Mouse (Mus musculus) thymus, adult 2 months (tissue): ENCODE measurements around the gene Cdadc1.

ENCODE experiments used
- CTCF ChIP-seq: fragments of 200-500 bp; IDR thresholded peaks from 2 replicates; pipeline ENCODE4 v1.5.1; 2012; ENCODE audit warnings: mild to moderate bottlenecking, control low read depth, low read length, moderate library complexity, borderline replicate concordance; ENCODE audit not compliant: control insufficient read depth, poor library complexity, insufficient read depth; ENCODE audit errors: extremely low read depth
- POLR2A ChIP-seq: fragments of 200-500 bp; IDR thresholded peaks from 2 replicates; pipeline ENCODE4 v1.6.1; 2012; ENCODE audit warnings: mild to moderate bottlenecking, low read length, control low read depth, moderate library complexity; ENCODE audit not compliant: control insufficient read depth, poor library complexity, insufficient read depth; ENCODE audit errors: extremely low read depth

- TF ChIP-seq CTCF = no peak
- TF ChIP-seq POLR2A = no peak
Observed at GRCm38 (mm10) chr14:59624326-59624885, 26.6 kb upstream of the Cdadc1 start.
